Mouse (Mus musculus) bone marrow macrophage, adult 2 months (primary cell): ENCODE measurements around the gene Tcl1b4. TPM values are rescaled to one million over a fixed set of nuclear protein-coding genes. Genes with fewer than 3 reads are reported as not detected.
"Not testable (repeated sequence)": the region's sequence is repeated elsewhere in the genome, so short reads cannot be mapped to it uniquely, and the experiment has no call there.

Experiments used
- H3K27ac ChIP-seq: 2 replicates; pipeline ENCODE4 v1.5.1; 2012; ENCODE audit warnings: low read depth, low read length; ENCODE audit not compliant: insufficient read depth
- H3K4me1 ChIP-seq: 2 replicates; pipeline ENCODE4 v1.6.1; 2012; ENCODE audit warnings: low read length; ENCODE audit not compliant: control insufficient read depth, insufficient read depth
- H3K4me3 ChIP-seq: 2 replicates; pipeline ENCODE4 v1.5.1; 2012; ENCODE audit warnings: mild to moderate bottlenecking, low read length, moderate library complexity; ENCODE audit not compliant: insufficient read depth
- CTCF ChIP-seq: IDR thresholded peaks from 2 replicates; pipeline ENCODE4 v1.5.1; 2012; ENCODE audit warnings: low read depth, mild to moderate bottlenecking, low read length, moderate library complexity
- POLR2A ChIP-seq: IDR thresholded peaks from 2 replicates; pipeline ENCODE4 v1.6.1; 2012; ENCODE audit warnings: mild to moderate bottlenecking, low read depth, low read length, borderline replicate concordance
- polyA plus RNA-seq: library from polyadenylated mRNA; stranded (reverse); fragments of >200 nt; gene quantifications from 2 replicates; pipeline ENCODE4 v1.2.4, GENCODE M21; 2012; ENCODE audit not compliant: missing spikeins, insufficient read depth, insufficient read length

Gene Tcl1b4
- polyA plus RNA-seq, result not detected in 2 replicates

- H3K27ac ChIP-seq, H3K4me1 ChIP-seq: not testable (repeated sequence)
Measured at GRCm38 (mm10) chr12:105201657-105202056, at the start of gene Tcl1b4. Tcl1b4 (plus strand) TSS chr12:105201957.

GRCm38 (mm10) chr12:105155286-105155685 lies 46.5 kb upstream of the Tcl1b4 start:
- H3K27ac ChIP-seq, H3K4me3 ChIP-seq, H3K4me1 ChIP-seq: not testable (repeated sequence)

More at GRCm38 (mm10) chr12:105201657-105202056, at the start of gene Tcl1b4:
- not testable (repeated sequence) for H3K4me3 ChIP-seq

GRCm38 (mm10) chr12:105158842-105159241 lies 42.9 kb upstream of the Tcl1b4 start:
- Histone ChIP-seq H3K4me3 (no peak overlapping the region), H3K27ac (no peak overlapping the region), H3K4me1 (no peaks in the 10 kb centered on the region)
- TF ChIP-seq CTCF, result no peak
- no peak for TF ChIP-seq POLR2A

GRCm38 (mm10) chr12:105159390-105159789 lies 42.4 kb upstream of the Tcl1b4 start, which contains the start of gene Tcl1b1:
Tcl1b1 (plus strand) TSS chr12:105159690.
- Histone ChIP-seq H3K4me1 (no peaks in the 10 kb centered on the region), H3K4me3 (no peak within 1 kb of the TSS), H3K27ac (no peak within 1 kb of the TSS)
- TF ChIP-seq CTCF (no peak), POLR2A (no peak)

GRCm38 (mm10) chr12:105166734-105167133 lies 35.0 kb upstream of the Tcl1b4 start:
- no peak for TF ChIP-seq CTCF
- TF ChIP-seq POLR2A, result no peak
- no peak overlapping the region for H3K27ac ChIP-seq
- H3K4me3 ChIP-seq, result no peak overlapping the region
- no peaks in the 10 kb centered on the region for H3K4me1 ChIP-seq

GRCm38 (mm10) chr12:105173366-105173765 lies 28.4 kb upstream of the Tcl1b4 start:
- H3K4me1 ChIP-seq, result no peaks in the 10 kb centered on the region
- TF ChIP-seq CTCF (no peak), POLR2A (no peak)

GRCm38 (mm10) chr12:105174318-105174717 lies 27.4 kb upstream of the Tcl1b4 start:
- not testable (repeated sequence) for H3K4me1 ChIP-seq, H3K27ac ChIP-seq, H3K4me3 ChIP-seq

More at GRCm38 (mm10) chr12:105173366-105173765, 28.4 kb upstream of the Tcl1b4 start:
- no peak overlapping the region for H3K4me3 ChIP-seq
- H3K27ac ChIP-seq, result no peak overlapping the region

- not testable (repeated sequence) for H3K27ac ChIP-seq, H3K4me3 ChIP-seq, H3K4me1 ChIP-seq
Measured at GRCm38 (mm10) chr12:105176044-105176443, 25.7 kb upstream of the Tcl1b4 start, which contains the start of gene Tcl1b5. Tcl1b5 (plus strand) TSS chr12:105176344.

GRCm38 (mm10) chr12:105181040-105181644 lies 20.6 kb upstream of the Tcl1b4 start:
- H3K4me3 ChIP-seq, H3K4me1 ChIP-seq, H3K27ac ChIP-seq: not testable (repeated sequence)

- H3K4me1 ChIP-seq, H3K4me3 ChIP-seq, H3K27ac ChIP-seq: not testable (repeated sequence)
Measured at GRCm38 (mm10) chr12:105188980-105189379, 12.8 kb upstream of the Tcl1b4 start.

- not testable (repeated sequence) for H3K4me1 ChIP-seq, H3K4me3 ChIP-seq, H3K27ac ChIP-seq
Measured at GRCm38 (mm10) chr12:105190743-105191142, 11.0 kb upstream of the Tcl1b4 start, which contains the start of gene Tcl1b3. Tcl1b3 (plus strand) TSS chr12:105191043.

GRCm38 (mm10) chr12:105199684-105200497 lies 1.9 kb upstream of the Tcl1b4 start:
- not testable (repeated sequence) for H3K4me3 ChIP-seq, H3K4me1 ChIP-seq

More at GRCm38 (mm10) chr12:105199684-105200497, 1.9 kb upstream of the Tcl1b4 start:
- H3K27ac ChIP-seq, result not testable (repeated sequence)
